Mouse (Mus musculus) WW6 (cell line): ENCODE data around the gene Paics.
"Not testable (repeated sequence)": the region's sequence is repeated elsewhere in the genome, so short reads cannot be mapped to it uniquely, and the experiment has no call there.

ENCODE experiments used
- DNase-seq: peaks from one replicate; pipeline ENCODE4 v3.0.0-alpha.2; 2013; ENCODE audit warnings: low read depth, low spot score

The Paics gene

GRCm38 (mm10) chr5:76951106-76952027 lies at the start of gene Paics, which contains the start of gene Ppat:
TSS of gene Paics (plus strand) at chr5:76951307.
TSS of gene Ppat (minus strand) at chr5:76951578.
- peak; percentile 95 for DNase-seq

DNA sequence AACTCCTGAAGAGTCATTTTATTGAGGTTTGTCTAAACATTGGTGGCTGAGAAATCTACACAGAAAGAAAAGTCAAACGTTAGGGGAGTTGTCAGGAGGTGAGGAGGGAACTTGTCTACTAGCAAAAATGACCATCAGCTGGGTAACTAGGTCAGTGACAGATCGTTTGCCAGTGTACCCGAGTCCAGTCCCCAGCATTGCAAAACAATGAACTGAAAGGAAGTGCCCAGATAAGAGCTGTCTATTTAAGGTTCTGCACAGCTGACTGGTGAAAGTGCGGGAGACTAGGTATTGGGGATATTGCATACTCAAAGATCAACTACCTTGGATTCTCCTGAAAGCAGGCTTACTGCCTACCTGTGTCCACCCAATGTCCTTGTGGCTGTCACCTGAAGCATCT lies 49.0 kb upstream of the Paics start:
- DNase-seq = no peak

DNA sequence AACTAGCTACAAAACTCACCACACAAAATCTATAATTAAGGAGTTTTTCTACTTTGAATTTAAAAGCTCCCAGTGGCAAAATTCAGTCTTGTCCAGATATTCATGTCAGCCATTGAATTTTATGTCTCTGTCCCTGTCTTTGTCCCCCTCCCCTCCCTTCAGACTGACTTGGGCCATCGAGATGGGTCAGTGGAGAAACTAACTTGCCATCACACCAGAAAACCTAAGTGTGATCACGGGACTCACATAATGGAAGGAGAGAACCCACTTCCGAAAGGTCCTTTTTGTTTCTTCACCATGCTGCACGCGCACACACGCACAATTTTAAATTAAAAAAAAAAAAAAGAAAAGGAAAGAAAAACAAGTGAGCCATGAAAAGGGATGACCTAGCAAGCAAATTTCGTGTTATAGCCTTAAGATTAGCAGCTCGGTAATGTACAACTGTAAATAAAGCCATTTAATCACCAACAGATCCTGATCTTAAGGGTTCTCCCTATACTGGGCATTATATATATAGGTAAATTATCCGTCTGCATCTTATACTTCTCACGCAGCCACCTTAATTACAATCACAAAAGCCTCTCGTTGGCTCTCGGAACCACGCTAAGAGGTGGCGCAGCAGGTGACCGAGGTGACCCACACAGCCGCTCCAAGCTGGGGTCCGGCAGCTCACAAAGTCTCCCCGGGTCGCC lies 46.2 kb upstream of the Paics start:
- DNase-seq = no peak

GRCm38 (mm10) chr5:76905405-76906154 lies 45.5 kb upstream of the Paics start, which contains the start of gene Aasdh:
TSS of gene Aasdh (minus strand) at chr5:76905514.
- DNase-seq = peak; percentile 88

DNA sequence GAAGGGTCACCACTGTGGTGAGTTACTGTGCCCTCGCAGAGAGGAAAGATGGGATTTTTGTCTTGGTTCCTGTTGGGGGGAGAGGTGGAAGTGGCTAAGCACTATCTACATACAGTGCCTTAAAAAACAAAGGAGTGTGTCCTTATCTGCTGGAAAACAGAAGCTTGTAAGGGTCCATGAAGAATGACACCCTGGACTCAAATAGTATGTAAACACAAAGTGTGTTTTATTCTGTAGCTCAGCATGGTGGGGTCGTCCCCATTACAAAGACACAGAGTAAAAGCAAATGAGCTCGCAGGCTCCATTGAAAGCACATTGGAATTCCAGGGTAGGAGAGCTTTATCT lies 45.0 kb upstream of the Paics start:
- DNase-seq = no peak

- no peak for DNase-seq
These were observed 40.3 kb upstream of the Paics start for GRCm38 (mm10) chr5:76910807-76911206.

- not testable (repeated sequence) for DNase-seq
These were observed 38.6 kb upstream of the Paics start for GRCm38 (mm10) chr5:76912522-76912921.

GRCm38 (mm10) chr5:76922833-76923232 lies 28.3 kb upstream of the Paics start:
- no peak for DNase-seq

DNA sequence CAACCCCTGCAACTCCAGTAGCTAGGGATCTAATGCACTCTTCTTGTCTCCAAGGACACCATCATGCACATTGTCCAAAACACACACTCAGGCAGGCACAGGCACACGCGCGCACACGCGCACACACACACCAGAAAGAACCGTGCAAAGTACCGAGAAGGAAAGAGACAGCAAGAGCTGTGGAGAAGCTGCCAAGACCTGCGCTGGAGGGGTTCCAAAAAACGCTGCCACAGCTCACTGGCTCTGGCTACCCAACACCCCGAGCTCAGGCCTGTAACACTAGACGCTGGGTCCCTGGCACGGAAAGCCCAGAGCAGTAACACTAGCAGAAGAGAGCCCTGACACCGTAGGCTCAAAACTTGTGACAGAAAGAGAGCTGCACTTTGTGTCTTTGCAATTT lies 27.7 kb upstream of the Paics start:
- no peak for DNase-seq

DNA sequence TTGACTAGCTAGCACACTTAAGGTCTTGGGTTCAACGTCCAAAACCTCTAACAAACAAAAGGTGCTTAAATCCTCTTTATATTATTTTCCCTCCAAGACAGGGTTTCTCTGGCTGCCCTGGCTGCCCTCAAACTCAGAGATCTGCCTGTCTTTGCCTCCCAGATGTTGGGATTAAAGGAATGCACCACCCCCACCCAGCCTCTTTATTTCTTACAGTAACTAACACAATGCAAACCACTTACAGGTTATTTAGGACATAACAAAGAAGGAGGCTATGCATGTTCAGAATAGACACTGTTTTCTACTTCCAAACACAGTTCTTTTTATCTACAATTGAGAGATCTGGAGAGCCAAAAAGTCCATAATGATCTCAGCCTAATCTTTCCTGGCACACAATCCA lies 26.8 kb upstream of the Paics start:
- no peak for DNase-seq

DNA sequence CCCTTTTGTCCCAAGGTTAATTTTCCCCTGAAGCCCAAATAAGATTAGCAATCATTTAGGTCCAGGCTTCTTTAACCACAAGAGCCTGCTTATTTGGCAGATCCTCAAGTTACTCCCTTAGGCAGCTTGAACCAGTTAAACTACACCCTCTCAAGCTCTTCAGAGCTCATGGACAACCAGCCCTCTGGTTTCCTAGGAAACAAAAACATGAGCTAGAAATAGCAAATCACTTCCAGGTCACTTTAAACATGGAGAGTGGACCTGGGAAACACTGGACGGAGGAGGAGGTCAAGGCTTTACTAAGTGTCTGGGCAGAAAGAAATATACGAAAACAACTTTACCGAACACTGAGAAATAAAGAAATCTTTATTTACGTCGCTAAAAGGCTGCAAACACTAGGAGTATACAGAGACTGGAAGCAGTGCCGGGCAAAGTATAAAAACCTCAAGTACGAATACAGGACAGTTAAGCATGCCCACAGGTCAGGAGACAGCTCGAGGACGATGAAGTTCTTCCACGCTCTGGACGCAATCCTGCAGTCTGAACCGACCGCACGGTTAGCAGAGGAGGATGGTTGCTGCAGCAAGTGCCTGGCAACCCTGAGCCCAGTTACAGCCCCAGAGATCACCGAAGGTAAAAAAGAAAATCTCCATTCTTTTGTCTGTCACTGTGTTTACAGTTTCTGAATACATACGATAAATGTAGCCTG lies 22.8 kb upstream of the Paics start:
- DNase-seq = no peak

DNA sequence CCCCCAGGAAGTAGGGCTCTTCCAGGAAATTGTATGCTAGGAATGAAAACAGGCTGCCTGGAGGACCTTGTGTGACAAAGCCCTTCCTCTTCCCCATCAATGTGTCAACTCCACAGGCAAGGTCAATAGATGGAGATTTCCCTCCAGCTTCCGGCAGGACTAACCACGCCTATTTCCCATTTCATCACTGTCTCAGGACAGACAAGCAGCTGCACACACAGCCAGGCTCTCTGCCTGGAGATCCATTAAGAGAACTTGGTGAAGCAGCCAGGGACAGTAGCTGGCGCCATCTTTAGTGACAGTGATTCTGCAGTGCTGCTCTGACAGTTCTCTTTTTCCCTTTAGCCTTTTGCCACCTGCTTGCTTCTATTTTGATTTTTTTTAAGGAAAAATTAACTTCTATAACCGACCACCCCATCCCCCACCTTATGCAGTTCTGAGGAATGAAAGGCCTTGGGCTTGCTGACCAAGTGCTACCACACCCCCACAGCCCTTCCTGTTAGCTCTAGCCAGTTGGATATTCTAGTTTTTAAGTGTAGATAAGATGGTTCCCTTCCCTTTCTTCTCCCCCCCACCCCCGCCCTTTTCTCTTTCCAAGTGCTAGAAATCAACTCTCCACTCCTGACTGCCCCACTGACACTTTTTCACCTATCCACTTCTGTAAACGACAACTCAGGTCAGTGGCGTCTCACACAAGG lies 21.8 kb upstream of the Paics start:
- DNase-seq = no peak

- DNase-seq = no peak
These were observed 11.4 kb upstream of the Paics start for GRCm38 (mm10) chr5:76939717-76940116.

GRCm38 (mm10) chr5:76941975-76942374 lies 9.1 kb upstream of the Paics start:
- no peak for DNase-seq

- no peak for DNase-seq
These were observed 8.6 kb upstream of the Paics start for GRCm38 (mm10) chr5:76942505-76942904.

- DNase-seq = no peak
These were observed 6.0 kb upstream of the Paics start for GRCm38 (mm10) chr5:76944965-76945677.

DNA sequence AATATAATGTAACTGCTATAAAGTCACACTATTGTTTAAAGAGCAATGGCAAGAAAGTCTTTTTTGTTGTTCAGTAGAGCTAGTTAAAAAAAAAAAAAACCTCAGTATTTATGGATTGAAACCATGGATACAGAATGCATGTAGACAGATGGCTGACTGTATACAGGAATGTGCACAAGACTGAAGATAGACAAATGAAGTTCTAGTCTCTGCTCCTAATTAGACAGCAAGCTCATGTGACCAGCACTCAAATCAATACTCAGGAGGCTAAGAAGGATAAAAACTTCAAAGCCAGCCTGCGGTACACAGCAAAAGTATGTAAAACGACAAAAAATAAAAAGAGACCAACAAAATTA lies 5.5 kb upstream of the Paics start:
- no peak for DNase-seq

DNA sequence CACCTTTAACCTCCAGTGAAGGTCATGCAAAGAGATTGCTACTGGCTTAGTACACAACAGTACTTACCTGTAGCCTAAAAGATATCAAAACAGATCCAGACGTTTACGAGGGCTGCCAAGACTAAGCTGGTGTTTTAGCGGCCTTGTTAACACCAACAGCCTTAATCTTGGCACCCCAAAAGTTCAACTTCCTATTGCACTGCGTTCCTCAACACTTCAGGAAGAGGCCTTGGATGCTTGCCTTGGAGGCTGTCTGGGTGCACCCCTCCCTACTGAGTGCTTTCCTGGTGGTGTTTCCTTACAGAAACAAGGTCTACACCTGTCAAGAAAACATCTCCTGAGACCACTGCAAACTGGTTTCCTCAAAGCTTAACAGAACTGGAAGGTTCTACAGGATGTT lies 4.0 kb upstream of the Paics start:
- no peak for DNase-seq

DNA sequence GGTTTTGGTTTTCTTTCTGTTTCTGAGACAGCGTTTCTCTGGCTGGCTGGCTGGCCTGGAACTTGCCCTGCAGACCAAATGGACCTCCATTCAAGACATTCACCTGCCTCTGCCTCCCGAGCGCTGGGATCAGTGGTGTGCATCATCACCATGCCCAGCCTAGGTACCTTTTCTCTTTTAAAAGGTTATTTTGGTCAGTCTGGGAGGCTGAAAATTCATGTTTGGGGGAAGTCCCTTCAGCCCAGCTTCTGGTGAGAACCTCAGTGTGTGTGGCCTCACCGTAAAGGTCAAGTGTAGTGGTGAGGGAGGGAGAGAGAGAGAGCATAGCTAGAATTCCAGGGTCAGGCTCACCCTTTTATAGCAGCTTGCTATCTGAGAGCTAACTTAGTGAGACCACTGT lies 3.3 kb upstream of the Paics start:
- DNase-seq = no peak

- no peak for DNase-seq
These were observed 583 bp upstream of the Paics start for GRCm38 (mm10) chr5:76950343-76951105.
